Mouse (Mus musculus) common myeloid progenitor, adult 5-6 weeks (primary cell): ENCODE data around the gene Olfr360. TPM values are rescaled to one million over a fixed set of nuclear protein-coding genes. Genes with fewer than 3 reads are reported as not detected.
"Not testable (repeated sequence)": the region's sequence is repeated elsewhere in the genome, so short reads cannot be mapped to it uniquely, and the experiment has no call there.

Experiments used
- ATAC-seq: replicated peaks from 2 replicates; pipeline ENCODE4 v1.8.0; 2016; ENCODE audit warnings: low read depth, mild to moderate bottlenecking, moderate TSS enrichment, inconsistent platforms; ENCODE audit not compliant: poor library complexity, severe bottlenecking
- total RNA-seq: library from RNA; stranded (forward); fragments of 200-1000, 187-1606 nt; gene quantifications from 2 replicates; pipeline ENCODE4 v1.2.3, GENCODE M21; 2017

Olfr360 gene
- not detected in 2 replicates for total RNA-seq

GRCm38 (mm10) chr2:37065446-37065845, at the start of gene Olfr360:
TSS of gene Olfr360 (plus strand) at chr2:37065746.
- ATAC-seq: no peak

DNA sequence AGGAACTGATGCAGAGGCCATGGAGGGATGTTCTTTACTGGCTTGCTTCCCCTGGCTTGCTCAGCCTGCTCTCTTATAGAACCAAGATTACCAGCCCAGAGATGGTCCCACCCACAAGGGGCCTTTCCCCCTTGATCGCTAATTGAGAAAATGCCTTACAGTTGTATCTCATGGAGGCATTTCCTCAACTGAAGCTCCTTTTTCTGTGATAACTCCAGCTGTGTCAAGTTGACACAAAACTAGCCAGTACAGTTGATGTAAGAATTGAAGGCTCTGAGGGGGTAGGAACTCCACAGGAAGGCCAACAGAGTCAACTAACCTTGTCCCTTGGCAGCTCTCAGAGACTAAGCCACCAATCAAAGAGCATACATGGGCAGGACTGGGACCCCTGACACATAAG, 23.6 kb downstream of the Olfr360 start, which contains the start of gene Olfr361:
TSS of gene Olfr361 (minus strand) at position 101 of the 400 bp plus-strand sequence.
- ATAC-seq: not testable (repeated sequence)

DNA sequence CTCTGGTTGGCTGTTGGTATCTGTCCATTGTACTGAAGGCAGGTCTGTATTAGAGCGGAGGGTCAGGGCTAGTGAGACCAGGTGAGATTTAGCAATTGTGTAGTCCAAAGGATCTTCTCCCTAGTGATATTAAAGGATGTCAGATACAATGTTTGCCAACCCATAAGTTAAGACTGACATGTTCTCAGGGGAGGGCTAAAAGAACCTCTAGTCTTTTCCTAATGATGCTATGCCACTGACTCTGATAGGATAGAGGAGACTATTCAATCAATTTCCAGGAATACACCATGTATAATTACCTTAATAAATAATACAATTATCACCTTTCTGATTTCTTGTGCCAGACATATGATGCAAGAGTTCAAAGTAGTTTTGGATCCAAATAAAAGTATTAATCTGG, 52.3 kb downstream of the Olfr360 start, which contains the start of gene Olfr362:
TSS of gene Olfr362 (minus strand) at position 101 of the 400 bp plus-strand sequence.
- no peak for ATAC-seq

Other genes starting within 250 kb of the Olfr360 start
- not detected in 2 replicates for gene Olfr3, start 248.7 kb upstream of the Olfr360 start, total RNA-seq
- gene Olfr350, start 219.4 kb upstream of the Olfr360 start, total RNA-seq: not detected in 2 replicates
- not detected in 2 replicates for gene Olfr351, start 203.1 kb upstream of the Olfr360 start, total RNA-seq
- gene Olfr352, start 197.3 kb upstream of the Olfr360 start, total RNA-seq: not detected in 2 replicates
- gene Olfr353, start 172.8 kb upstream of the Olfr360 start, total RNA-seq: not detected in 2 replicates
- not detected in 2 replicates for gene Olfr354, start 160.1 kb upstream of the Olfr360 start, total RNA-seq
- gene Olfr355, start 136.8 kb upstream of the Olfr360 start, total RNA-seq: not detected in 2 replicates
- gene Olfr356, start 128.6 kb upstream of the Olfr360 start, total RNA-seq: not detected in 2 replicates
- gene Olfr357, start 71.9 kb upstream of the Olfr360 start, total RNA-seq: not detected in 2 replicates
- not detected in 2 replicates for gene Olfr358, start 56.4 kb upstream of the Olfr360 start, total RNA-seq
- gene Olfr361, start 23.5 kb downstream of the Olfr360 start, total RNA-seq: not detected in 2 replicates
- not detected in 2 replicates for gene Olfr362, start 52.2 kb downstream of the Olfr360 start, total RNA-seq
- gene Olfr364-ps1, start 73.6 kb downstream of the Olfr360 start, total RNA-seq: not detected in 2 replicates
- not detected in 2 replicates for gene Olfr365, start 122.5 kb downstream of the Olfr360 start, total RNA-seq
- gene Olfr366, start 145.8 kb downstream of the Olfr360 start, total RNA-seq: not detected in 2 replicates